29 mouse cellular contexts compared by ENCODE assay signal in genomic region chrX:9254901-9255300, GRCm38 (mm10). TPM values are rescaled to one million over a fixed set of nuclear protein-coding genes. Genes with fewer than 3 reads are reported as not detected.
A peak's percentile ranks its signal among the peaks of the same experiment; 100 is the strongest.
DNase-seq lines count a peak whose midpoint lies in the region; ATAC-seq and TF ChIP-seq lines count a peak whose summit lies in the region.
"Had no signal": no experiment of that assay in that cellular context is flagged by ENCODE, and none has a peak within 500 bp of the region (broad histone marks: within the 10 kb centered on the region; RNA-seq: fewer than 3 reads in every experiment).

No protein-coding gene starts in this region.

- TF ChIP-seq EP300 in liver, postnatal 0 days (IDR thresholded peaks at IDR 0.05; ENCODE audit: low read depth), result no peak

- H3K9me3 ChIP-seq in erythroblast, embryonic 14.5 days (ENCODE audit: control insufficient read depth, low read length), result no peaks in the 10 kb centered on the region
- no peaks in the 10 kb centered on the region for H3K9me3 ChIP-seq in liver, embryonic 11.5 days (ENCODE audit: control insufficient read depth, low read length)
- no peaks in the 10 kb centered on the region for H3K9me3 ChIP-seq in liver, postnatal 0 days (ENCODE audit: low read length)
- H3K9me3 ChIP-seq: embryonic facial prominence, embryonic 13.5 days; forebrain, embryonic 10.5 days; G1E; hindbrain, embryonic 12.5 days had no signal

- peak overlapping the region; percentile 29; the same call in 1 of the 2 replicates for H3K4me2 ChIP-seq in liver, embryonic 11.5 days
- peak overlapping the region; percentile 42 for H3K4me2 ChIP-seq in liver, postnatal 0 days (ENCODE audit: low read depth, low read length)
- H3K4me2 ChIP-seq: embryonic facial prominence, embryonic 13.5 days; hindbrain, embryonic 12.5 days had no signal

- DNase-seq in liver, embryonic 11.5 days (ENCODE audit: low spot score), result no peak
- no peak for DNase-seq in liver
- DNase-seq in liver, postnatal 0 days, result no peak
- DNase-seq in urinary bladder, postnatal 14 days (ENCODE audit: low spot score), result no peak
- DNase-seq: adrenal gland, adult 8-10 months; adrenal gland, postnatal 36 days; B cell, adult 2 months; cerebellum, adult 11 months; cerebellum, adult 8-10 months; cerebellum, postnatal 25 days; gastrocnemius, adult 2 months; gastrocnemius, postnatal 25 days; heart, postnatal 10 days; heart, postnatal 4 days had no signal

- TF ChIP-seq CTCF in liver, postnatal 0 days (IDR thresholded peaks at IDR 0.05; ENCODE audit: low read depth), result no peak

- no peak overlapping the region for H3K27ac ChIP-seq in liver, embryonic 11.5 days (ENCODE audit: low read depth, low read length)
- H3K27ac ChIP-seq in liver, postnatal 0 days (ENCODE audit: low read depth), result peak overlapping the region; percentile 17; the same call in 1 of the 2 replicates
- H3K27ac ChIP-seq: embryonic facial prominence, embryonic 13.5 days; forebrain, embryonic 10.5 days; gastrocnemius, adult 2 months; hindbrain, embryonic 12.5 days; hindbrain, postnatal 0 days had no signal

- H3K4me3 ChIP-seq in erythroblast, embryonic 14.5 days (replicated peaks), result peak overlapping the region; percentile 67
- H3K4me3 ChIP-seq in liver, embryonic 11.5 days (ENCODE audit: low read depth, low read length), result no peak overlapping the region
- H3K4me3 ChIP-seq in liver, postnatal 0 days (ENCODE audit: low read depth, low read length), result peak overlapping the region; percentile 37; the same call in 1 of the 2 replicates
- H3K4me3 ChIP-seq: embryonic facial prominence, embryonic 13.5 days; forebrain, embryonic 10.5 days; gastrocnemius, adult 2 months; hindbrain, embryonic 12.5 days had no signal

- 87% methylated on average over 3 of the region's 3 CpGs for WGBS in liver, embryonic 11.5 days
- WGBS in liver, postnatal 0 days (ENCODE audit: insufficient replicate concordance), result 93% methylated on average over 3 of the region's 3 CpGs

- no peaks in the 10 kb centered on the region for H3K27me3 ChIP-seq in erythroblast, embryonic 14.5 days (ENCODE audit: control insufficient read depth)
- no peaks in the 10 kb centered on the region for H3K27me3 ChIP-seq in liver, embryonic 11.5 days (replicated peaks; ENCODE audit: control insufficient read depth, insufficient read depth, low read length)
- no peaks in the 10 kb centered on the region for H3K27me3 ChIP-seq in liver, postnatal 0 days (ENCODE audit: insufficient read depth, low read length)
- H3K27me3 ChIP-seq: embryonic facial prominence, embryonic 13.5 days; hindbrain, embryonic 12.5 days had no signal

- ATAC-seq in erythroblast, adult 5-6 weeks (replicated peaks; ENCODE audit: low FRiP score, poor library complexity, severe bottlenecking), result no peak
- ATAC-seq in liver, embryonic 11.5 days (replicated peaks; ENCODE audit: low FRiP score), result no peak
- no peak for ATAC-seq in liver, postnatal 0 days
- ATAC-seq in megakaryocyte, adult 5-6 weeks (ENCODE audit: poor library complexity, severe bottlenecking), result no peak
- ATAC-seq: CD4-positive, CD25-positive, alpha-beta regulatory T cell, adult 4 months; forebrain, embryonic 14.5 days; hindbrain, postnatal 0 days had no signal

- H3K9ac ChIP-seq in liver, embryonic 11.5 days (ENCODE audit: low read depth, low read length), result no peak overlapping the region
- H3K9ac ChIP-seq in liver, postnatal 0 days (replicated peaks), result 0 out of 2 replicates have a peak overlapping the region, but pooled peaks have one; percentile 1
- H3K9ac ChIP-seq: embryonic facial prominence, embryonic 13.5 days; hindbrain, embryonic 12.5 days had no signal

- peaks cover 48% of the 10 kb centered on the region for H3K36me3 ChIP-seq in erythroblast, embryonic 14.5 days (ENCODE audit: control insufficient read depth)
- H3K36me3 ChIP-seq in liver, embryonic 11.5 days (ENCODE audit: control insufficient read depth, insufficient read depth, low read length), result no peaks in the 10 kb centered on the region
- no peaks in the 10 kb centered on the region for H3K36me3 ChIP-seq in liver, postnatal 0 days (replicated peaks; ENCODE audit: insufficient read depth, low read length)
- H3K36me3 ChIP-seq: embryonic facial prominence, embryonic 13.5 days; forebrain, embryonic 10.5 days; G1E; hindbrain, embryonic 12.5 days had no signal

- peaks cover 63% of the 10 kb centered on the region for H3K4me1 ChIP-seq in erythroblast, embryonic 14.5 days (ENCODE audit: control insufficient read depth)
- no peaks in the 10 kb centered on the region for H3K4me1 ChIP-seq in liver, embryonic 11.5 days (replicated peaks; ENCODE audit: control insufficient read depth, insufficient read depth, low read length)
- H3K4me1 ChIP-seq in liver, postnatal 0 days (ENCODE audit: insufficient read depth), result no peaks in the 10 kb centered on the region
- H3K4me1 ChIP-seq: embryonic facial prominence, embryonic 13.5 days; forebrain, embryonic 10.5 days; hindbrain, embryonic 12.5 days had no signal

RNA-seq across cellular contexts. Expression of gene Gm14862, which starts 1.8 kb away (rescaled TPM):
- 0.08 and 0.10 TPM in 2 replicates for polyA plus RNA-seq in erythroblast, embryonic 14.5 days (2012)
- 9.4 TPM in 1 of 2 replicates, not detected in the other for total RNA-seq in erythroblast, adult 5-6 weeks (2015; ENCODE audit: low replicate concordance)
- 1.4 and 5.6 TPM in 2 replicates for total RNA-seq in erythroblast, adult 5-6 weeks (2017; ENCODE audit: low replicate concordance)
- 1.0 and 1.1 TPM in 2 replicates for polyA plus RNA-seq in liver, embryonic 11.5 days (2014; fragmentation: Nextera tagmentation; extraction: Ambion mirVana)
- polyA plus RNA-seq in liver, postnatal 0 days (2015; fragmentation: Nextera tagmentation; extraction: Ambion mirVana), result 1.4 and 1.9 TPM in 2 replicates
- total RNA-seq in megakaryocyte, adult 5-6 weeks (2015), result not detected in 2 replicates
- total RNA-seq in megakaryocyte, adult 5-6 weeks (2017), result not detected in 2 replicates
- total RNA-seq: adrenal gland, adult 8-10 months; adrenal gland, postnatal 36 days; G1E; gastrocnemius, adult 2 months; gastrocnemius, postnatal 25 days; granulocyte monocyte progenitor cell, adult 5-6 weeks; heart, adult 8-10 months; heart, postnatal 10 days; heart, postnatal 4 days; hindbrain, postnatal 0 days had no signal
- polyA plus RNA-seq: brain, embryonic 14.5 days; embryonic facial prominence, embryonic 13.5 days; forebrain, embryonic 10.5 days; forebrain, embryonic 14.5 days; G1E; hindbrain, postnatal 0 days; intestine, embryonic 14.5 days had no signal

RNA-seq across cellular contexts. Expression of gene Xk, which starts 17.7 kb away (rescaled TPM):
- 1.8 and 2.3 TPM in 2 replicates for polyA plus RNA-seq in erythroblast, embryonic 14.5 days (2012)
- total RNA-seq in erythroblast, adult 5-6 weeks (2015; ENCODE audit: low replicate concordance), result 42.5 and 48.9 TPM in 2 replicates
- 35.4 and 46.2 TPM in 2 replicates for total RNA-seq in erythroblast, adult 5-6 weeks (2017; ENCODE audit: low replicate concordance)
- polyA plus RNA-seq in liver, embryonic 11.5 days (2014; fragmentation: Nextera tagmentation; extraction: Ambion mirVana), result 27.7 and 31.5 TPM in 2 replicates
- 4.8 and 5.9 TPM in 2 replicates for polyA plus RNA-seq in liver, postnatal 0 days (2015; fragmentation: Nextera tagmentation; extraction: Ambion mirVana)
- total RNA-seq in megakaryocyte, adult 5-6 weeks (2015), result 5.8 and 6.2 TPM in 2 replicates
- total RNA-seq in megakaryocyte, adult 5-6 weeks (2017), result 2.4 and 4.2 TPM in 2 replicates

RNA-seq across cellular contexts. Expression of gene H2al1m, which starts 28.7 kb away (rescaled TPM):
- 0.25 and 0.67 TPM in 2 replicates for polyA plus RNA-seq in erythroblast, embryonic 14.5 days (2012)
- 6.5 TPM in 1 of 2 replicates, not detected in the other for total RNA-seq in erythroblast, adult 5-6 weeks (2015; ENCODE audit: low replicate concordance)
- total RNA-seq in erythroblast, adult 5-6 weeks (2017; ENCODE audit: low replicate concordance), result 0.68 and 3.9 TPM in 2 replicates
- 1.3 and 1.5 TPM in 2 replicates for polyA plus RNA-seq in liver, embryonic 11.5 days (2014; fragmentation: Nextera tagmentation; extraction: Ambion mirVana)
- 0.44 and 0.74 TPM in 2 replicates for polyA plus RNA-seq in liver, postnatal 0 days (2015; fragmentation: Nextera tagmentation; extraction: Ambion mirVana)
- total RNA-seq in megakaryocyte, adult 5-6 weeks (2015), result not detected in 2 replicates
- total RNA-seq in megakaryocyte, adult 5-6 weeks (2017), result not detected in 2 replicates
- total RNA-seq: adrenal gland, adult 8-10 months; gastrocnemius, adult 2 months; gastrocnemius, postnatal 25 days; hindbrain, postnatal 0 days had no signal
- polyA plus RNA-seq: embryonic facial prominence, embryonic 13.5 days; forebrain, embryonic 10.5 days; forebrain, embryonic 14.5 days; G1E; heart, embryonic 14.5 days; hindbrain, embryonic 12.5 days; hindbrain, postnatal 0 days; intestine, embryonic 14.5 days had no signal

RNA-seq across cellular contexts. Expression of gene Lancl3, which starts 55.2 kb away (rescaled TPM):
- not detected in 2 replicates for polyA plus RNA-seq in erythroblast, embryonic 14.5 days (2012)
- total RNA-seq in erythroblast, adult 5-6 weeks (2015; ENCODE audit: low replicate concordance), result not detected in 2 replicates
- total RNA-seq in erythroblast, adult 5-6 weeks (2017; ENCODE audit: low replicate concordance), result 0.60 and 0.70 TPM in 2 replicates
- polyA plus RNA-seq in liver, embryonic 11.5 days (2014; fragmentation: Nextera tagmentation; extraction: Ambion mirVana), result 0.23 and 0.27 TPM in 2 replicates
- polyA plus RNA-seq in liver, postnatal 0 days (2015; fragmentation: Nextera tagmentation; extraction: Ambion mirVana), result 0.09 and 0.13 TPM in 2 replicates
- not detected in 2 replicates for total RNA-seq in megakaryocyte, adult 5-6 weeks (2015)
- total RNA-seq in megakaryocyte, adult 5-6 weeks (2017), result 0.16 TPM in 1 of 2 replicates, not detected in the other
- total RNA-seq: granulocyte monocyte progenitor cell, adult 5-6 weeks had no signal
- polyA plus RNA-seq: G1E had no signal
